ENCODE assay signal across 8 mouse cellular contexts in genomic region chr10:80071516-80071900, GRCm38 (mm10). TPM values are rescaled to one million over a fixed set of nuclear protein-coding genes. Genes with fewer than 3 reads are reported as not detected.
DNase-seq lines count a peak whose midpoint lies in the region; ATAC-seq and TF ChIP-seq lines count a peak whose summit lies in the region.

No protein-coding gene starts in this region.

- H3K27ac ChIP-seq in cerebellum, adult 2 months (ENCODE audit: insufficient read depth, low read length) = peak overlapping the region; percentile 78
- peak overlapping the region; percentile 83 for H3K27ac ChIP-seq in left cerebral cortex, adult 2 months
- peak overlapping the region; percentile 86 for H3K27ac ChIP-seq in heart, embryonic 15.5 days
- peak overlapping the region; percentile 97 for H3K27ac ChIP-seq in liver, embryonic 13.5 days

- no peak for DNase-seq in cerebellum, adult 2 months
- DNase-seq in cerebellum, postnatal 4 days (ENCODE audit: low spot score in 2 of 2) = no peak
- no peak for DNase-seq in left cerebral cortex, adult 2 months (ENCODE audit: extremely low spot score in 1 of 2, low spot score in 2 of 2)
- DNase-seq in left cerebral cortex, postnatal 10 days (ENCODE audit: extremely low spot score in 1 of 2, low spot score in 2 of 2) = no peak
- no peak for DNase-seq in liver, embryonic 13.5 days
- DNase-seq in urinary bladder, postnatal 36 days (ENCODE audit: low spot score in 2 of 2) = no peak

- 36% methylated on average over 3 of the region's 3 CpGs for WGBS in cerebellum, adult 2 months
- WGBS in heart, embryonic 15.5 days = 47% methylated on average over 3 of the region's 3 CpGs
- 65% methylated on average over 3 of the region's 3 CpGs for WGBS in liver, embryonic 13.5 days (ENCODE audit: insufficient replicate concordance)

- H3K9me3 ChIP-seq in heart, embryonic 15.5 days (replicated peaks) = no peaks in the 10 kb centered on the region
- no peaks in the 10 kb centered on the region for H3K9me3 ChIP-seq in liver, embryonic 13.5 days (replicated peaks)

- TF ChIP-seq POLR2A in cerebellum, adult 2 months (IDR thresholded peaks at IDR 0.05; ENCODE audit: borderline replicate concordance, insufficient read depth, low read length) = no peak

- TF ChIP-seq CTCF in cerebellum, adult 2 months (IDR thresholded peaks at IDR 0.05; ENCODE audit: borderline replicate concordance, insufficient read depth, low read depth, low read length) = no peak
- no peak for TF ChIP-seq CTCF in left cerebral cortex, adult 2 months (IDR thresholded peaks at IDR 0.05)

- H3K27me3 ChIP-seq in cerebellum, adult 2 months (ENCODE audit: control insufficient read depth, insufficient read depth, low read length) = no peaks in the 10 kb centered on the region
- no peaks in the 10 kb centered on the region for H3K27me3 ChIP-seq in heart, embryonic 15.5 days
- H3K27me3 ChIP-seq in liver, embryonic 13.5 days = no peaks in the 10 kb centered on the region

- H3K4me1 ChIP-seq in cerebellum, adult 2 months (ENCODE audit: control insufficient read depth, insufficient read depth, low read length) = peaks cover 47% of the 10 kb centered on the region
- H3K4me1 ChIP-seq in heart, embryonic 15.5 days (replicated peaks) = peaks cover 49% of the 10 kb centered on the region
- H3K4me1 ChIP-seq in liver, embryonic 13.5 days (replicated peaks) = peaks cover 73% of the 10 kb centered on the region

- H3K4me2 ChIP-seq in heart, embryonic 15.5 days = peak overlapping the region; percentile 30; the same call in 1 of the 2 replicates
- peak overlapping the region; percentile 54 for H3K4me2 ChIP-seq in liver, embryonic 13.5 days

- 0 out of 2 replicates have a peak overlapping the region, but pooled peaks have one; percentile 18 for H3K9ac ChIP-seq in heart, embryonic 15.5 days
- H3K9ac ChIP-seq in liver, embryonic 13.5 days = peak overlapping the region; percentile 66

- H3K4me3 ChIP-seq in cerebellum, adult 2 months (replicated peaks; ENCODE audit: insufficient read depth, low read depth, low read length) = no peak overlapping the region
- no peak overlapping the region for H3K4me3 ChIP-seq in left cerebral cortex, adult 2 months
- no peak overlapping the region for H3K4me3 ChIP-seq in heart, embryonic 15.5 days
- no peak overlapping the region for H3K4me3 ChIP-seq in liver, embryonic 13.5 days (replicated peaks)

- intact Hi-C loops in left cerebral cortex, adult 2 months (cut with DNase I) = no loop called here
- intact Hi-C loops in left cerebral cortex, postnatal 10 days (cut with DNase I) = no loop called here

- ATAC-seq in heart, embryonic 15.5 days (replicated peaks; ENCODE audit: insufficient number of reproducible peaks, insufficient read depth, low FRiP score, low read depth) = 0 out of 2 replicates have a peak, but pooled peaks have one; percentile 7
- ATAC-seq in liver, embryonic 13.5 days (ENCODE audit: low read depth) = peak; percentile 11
- no peak for ATAC-seq in CD4-positive, CD25-positive, alpha-beta regulatory T cell, adult 4 months

- H3K36me3 ChIP-seq in heart, embryonic 15.5 days = peaks cover 8% of the 10 kb centered on the region; the same call in 1 of the 2 replicates
- H3K36me3 ChIP-seq in liver, embryonic 13.5 days = peaks cover 42% of the 10 kb centered on the region

RNA-seq across cellular contexts. Expression of gene Gpx4, which starts 24.5 kb away (rescaled TPM):
- 888 and 964 TPM in 2 replicates for polyA plus RNA-seq in cerebellum, adult 2 months (2012; rRNA removed)
- total RNA-seq in left cerebral cortex, adult 2 months (2021) = 100 to 1,000 TPM; 494 to 526 TPM
- total RNA-seq in left cerebral cortex, postnatal 10 days (2021) = 100 to 1,000 TPM; 436 to 469 TPM
- 628 and 658 TPM in 2 replicates for polyA plus RNA-seq in heart, embryonic 15.5 days (2015; fragmentation: Nextera tagmentation; extraction: Ambion mirVana)
- polyA plus RNA-seq in liver, embryonic 13.5 days (2015; fragmentation: Nextera tagmentation; extraction: Ambion mirVana) = 677 TPM in 2 replicates
- polyA plus RNA-seq in CD4-positive, CD25-positive, alpha-beta regulatory T cell, adult 4 months (2017; shearing (Covaris generic)) = 100 to 1,000 TPM; 450 to 480 TPM

RNA-seq across cellular contexts. Expression of gene Polr2e, which starts 31.9 kb away (rescaled TPM):
- 224 and 231 TPM in 2 replicates for polyA plus RNA-seq in cerebellum, adult 2 months (2012; rRNA removed)
- 10 to 100 TPM; 73.0 to 76.0 TPM for total RNA-seq in left cerebral cortex, adult 2 months (2021)
- total RNA-seq in left cerebral cortex, postnatal 10 days (2021) = 10 to 100 TPM; 64.1 to 66.0 TPM
- polyA plus RNA-seq in heart, embryonic 15.5 days (2015; fragmentation: Nextera tagmentation; extraction: Ambion mirVana) = 115 and 136 TPM in 2 replicates
- 120 and 122 TPM in 2 replicates for polyA plus RNA-seq in liver, embryonic 13.5 days (2015; fragmentation: Nextera tagmentation; extraction: Ambion mirVana)
- polyA plus RNA-seq in CD4-positive, CD25-positive, alpha-beta regulatory T cell, adult 4 months (2017; shearing (Covaris generic)) = 100 to 1,000 TPM; 194 to 220 TPM

RNA-seq across cellular contexts. Expression of gene Sbno2, which starts 33.9 kb away (rescaled TPM):
- polyA plus RNA-seq in cerebellum, adult 2 months (2012; rRNA removed) = 25.4 and 28.9 TPM in 2 replicates
- 10 to 100 TPM; 21.4 to 22.1 TPM for total RNA-seq in left cerebral cortex, adult 2 months (2021)
- 10 to 100 TPM; 20.4 to 21.2 TPM for total RNA-seq in left cerebral cortex, postnatal 10 days (2021)
- polyA plus RNA-seq in heart, embryonic 15.5 days (2015; fragmentation: Nextera tagmentation; extraction: Ambion mirVana) = 8.3 and 13.9 TPM in 2 replicates
- polyA plus RNA-seq in liver, embryonic 13.5 days (2015; fragmentation: Nextera tagmentation; extraction: Ambion mirVana) = 9.2 and 9.9 TPM in 2 replicates
- 10 to 100 TPM; 28.4 to 54.8 TPM for polyA plus RNA-seq in CD4-positive, CD25-positive, alpha-beta regulatory T cell, adult 4 months (2017; shearing (Covaris generic))

RNA-seq across cellular contexts. Expression of gene Stk11, which starts 44.1 kb away (rescaled TPM):
- polyA plus RNA-seq in cerebellum, adult 2 months (2012; rRNA removed) = 110 and 112 TPM in 2 replicates
- 100 to 1,000 TPM; 102 to 106 TPM for total RNA-seq in left cerebral cortex, adult 2 months (2021)
- 10 to 100 TPM; 81.6 to 93.4 TPM for total RNA-seq in left cerebral cortex, postnatal 10 days (2021)
- 10.0 and 14.2 TPM in 2 replicates for polyA plus RNA-seq in heart, embryonic 15.5 days (2015; fragmentation: Nextera tagmentation; extraction: Ambion mirVana)
- polyA plus RNA-seq in liver, embryonic 13.5 days (2015; fragmentation: Nextera tagmentation; extraction: Ambion mirVana) = 16.2 and 18.3 TPM in 2 replicates
- 10 to 100 TPM; 19.2 to 30.7 TPM for polyA plus RNA-seq in CD4-positive, CD25-positive, alpha-beta regulatory T cell, adult 4 months (2017; shearing (Covaris generic))

RNA-seq across cellular contexts. Expression of gene Arhgap45, which starts 55.1 kb away (rescaled TPM):
- polyA plus RNA-seq in cerebellum, adult 2 months (2012; rRNA removed) = 2.2 and 2.7 TPM in 2 replicates
- 1 to 10 TPM; 3.5 TPM for total RNA-seq in left cerebral cortex, adult 2 months (2021)
- 1 to 10 TPM; 3.3 to 4.5 TPM for total RNA-seq in left cerebral cortex, postnatal 10 days (2021)
- polyA plus RNA-seq in heart, embryonic 15.5 days (2015; fragmentation: Nextera tagmentation; extraction: Ambion mirVana) = 4.7 and 14.4 TPM in 2 replicates
- 14.3 and 14.9 TPM in 2 replicates for polyA plus RNA-seq in liver, embryonic 13.5 days (2015; fragmentation: Nextera tagmentation; extraction: Ambion mirVana)
- 100 to 1,000 TPM; 233 to 369 TPM for polyA plus RNA-seq in CD4-positive, CD25-positive, alpha-beta regulatory T cell, adult 4 months (2017; shearing (Covaris generic))
